Mouse (Mus musculus) G1E (cell line): ENCODE measurements around the gene Kcnc2. TPM values are rescaled to one million over a fixed set of nuclear protein-coding genes. Genes with fewer than 3 reads are reported as not detected.

ENCODE experiments used
- ATAC-seq: 2 replicates; pipeline ENCODE4 v1.8.0; 2016; ENCODE audit warnings: mild to moderate bottlenecking; ENCODE audit not compliant: insufficient number of reproducible peaks, poor library complexity, low FRiP score, severe bottlenecking; ENCODE audit errors: extremely low read depth
- DNase-seq: peaks from one replicate; pipeline ENCODE4 v3.0.0; 2012; ENCODE audit warnings: low spot score
- H3K27me3 ChIP-seq: 2 replicates; pipeline ENCODE4 v1.6.1; 2012; ENCODE audit warnings: mild to moderate bottlenecking, low read length, inconsistent platforms; ENCODE audit not compliant: insufficient read depth
- H3K36me3 ChIP-seq: replicated peaks from 2 replicates; pipeline ENCODE3; 2012; ENCODE audit warnings: mild to moderate bottlenecking, inconsistent platforms
- H3K4me1 ChIP-seq: 2 replicates; pipeline ENCODE4 v1.6.1; 2012; ENCODE audit warnings: low read depth, low read length, inconsistent platforms, mixed read lengths; ENCODE audit not compliant: insufficient read depth
- H3K4me3 ChIP-seq: 2 replicates; pipeline ENCODE4 v1.5.1; 2012; ENCODE audit warnings: low read depth, mild to moderate bottlenecking, inconsistent platforms, low read length, moderate library complexity, mixed read lengths
- H3K9me3 ChIP-seq: replicated peaks from 2 replicates; pipeline ENCODE4 v1.6.1; 2012; ENCODE audit warnings: inconsistent platforms
- CTCF ChIP-seq: IDR thresholded peaks from 2 replicates; pipeline ENCODE4 v1.5.1; 2012; ENCODE audit warnings: low read depth, low read length, inconsistent platforms, mixed read lengths
- GATA1 ChIP-seq: IDR thresholded peaks from 2 replicates; pipeline ENCODE4 v1.6.1; 2012; ENCODE audit warnings: borderline replicate concordance, low read length, inconsistent platforms, mixed read lengths
- GATA2 ChIP-seq: IDR thresholded peaks from 2 replicates; pipeline ENCODE4 v1.6.1; 2012; ENCODE audit warnings: low read depth, low read length, inconsistent platforms, borderline replicate concordance
- POLR2AphosphoS5 ChIP-seq: IDR thresholded peaks from 2 replicates; pipeline ENCODE4 v1.6.1; 2012; ENCODE audit warnings: low read depth, low read length, inconsistent platforms; ENCODE audit not compliant: insufficient replicate concordance
- TAL1 ChIP-seq: conservative IDR thresholded peaks from 2 replicates; pipeline ENCODE4 v1.6.1; 2012; ENCODE audit warnings: low read depth, low read length, inconsistent platforms, mixed read lengths
- polyA plus RNA-seq: library from polyadenylated mRNA; stranded (reverse); fragments of >175 nt; gene quantifications from 2 replicates; pipeline ENCODE4 v1.2.3, GENCODE M21; 2012
- total RNA-seq, 2 experiments: library from RNA; stranded (forward) in 1 of 2; stranded (reverse) in 1 of 2; fragments of 200-1000 nt in 1 of 2; fragments of >200 nt in 1 of 2; fragmentation: Nextera tagmentation in 1 of 2; gene quantifications; 2 replicates each; pipeline ENCODE4 v1.2.3; 2014 to 2017

Kcnc2 gene
- total and polyA plus RNA-seq, 3 experiments: 0.16 TPM; not detected in 2

GRCm38 (mm10) chr10:112357669-112358362 lies 86.9 kb downstream of the Kcnc2 start:
- no peak for ATAC-seq
- TF ChIP-seq GATA2 (no peak), GATA1 (no peak), CTCF (no peak), TAL1 (no peak)
- no peaks in the 10 kb centered on the region for H3K4me1 ChIP-seq

GRCm38 (mm10) chr10:112358363-112358704 lies 87.4 kb downstream of the Kcnc2 start:
- DNase-seq (no peak), ATAC-seq (no peak)
- TF ChIP-seq CTCF: no peak
- TF ChIP-seq GATA1: no peak
- TF ChIP-seq TAL1: no peak
- no peak for TF ChIP-seq POLR2AphosphoS5
- TF ChIP-seq GATA2: no peak
- no peaks in the 10 kb centered on the region for H3K4me1 ChIP-seq
- no peaks in the 10 kb centered on the region for H3K27me3 ChIP-seq
- no peaks in the 10 kb centered on the region for H3K36me3 ChIP-seq
- no peak overlapping the region for H3K4me3 ChIP-seq
- peaks cover 3% of the 10 kb centered on the region; the same call in 1 of the 2 replicates for H3K9me3 ChIP-seq

More at GRCm38 (mm10) chr10:112357669-112358362, 86.9 kb downstream of the Kcnc2 start:
- Histone ChIP-seq H3K36me3 (no peaks in the 10 kb centered on the region), H3K4me3 (no peak overlapping the region), H3K27me3 (no peaks in the 10 kb centered on the region), H3K9me3 (no peaks in the 10 kb centered on the region)
- no peak for DNase-seq

GRCm38 (mm10) chr10:112360704-112361103 lies 89.8 kb downstream of the Kcnc2 start:
- DNase-seq (no peak), ATAC-seq (no peak)
- Histone ChIP-seq H3K36me3 (no peaks in the 10 kb centered on the region), H3K4me3 (no peak overlapping the region), H3K9me3 (peaks cover 6% of the 10 kb centered on the region; the same call in 1 of the 2 replicates), H3K27me3 (no peaks in the 10 kb centered on the region), H3K4me1 (no peaks in the 10 kb centered on the region)
- no peak for TF ChIP-seq CTCF
- no peak for TF ChIP-seq TAL1
- TF ChIP-seq GATA2: no peak
- no peak for TF ChIP-seq GATA1
- TF ChIP-seq POLR2AphosphoS5: no peak

DNA sequence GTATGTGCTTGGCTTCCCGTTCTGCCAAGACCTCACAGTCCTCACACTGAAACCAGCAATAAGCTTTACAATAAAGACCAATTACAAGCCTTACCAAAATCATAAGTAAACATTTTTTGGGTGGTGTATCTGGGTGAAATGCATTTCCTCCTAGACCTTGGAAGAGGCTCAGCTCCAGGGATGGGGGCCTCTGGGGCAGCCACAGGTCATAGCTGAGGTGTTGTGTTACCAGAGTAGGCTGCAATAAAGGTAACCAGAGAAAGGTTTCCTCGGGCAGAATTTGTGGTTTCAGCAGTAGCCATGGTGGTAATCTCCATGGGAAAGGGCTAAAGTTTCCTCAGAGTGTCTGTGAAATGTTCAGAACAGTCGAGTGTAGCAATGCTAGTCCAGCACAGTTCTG lies 97.4 kb downstream of the Kcnc2 start:
- Histone ChIP-seq H3K4me1 (no peaks in the 10 kb centered on the region), H3K36me3 (no peaks in the 10 kb centered on the region), H3K4me3 (no peak overlapping the region), H3K27me3 (no peaks in the 10 kb centered on the region), H3K9me3 (0 out of 2 replicates have a peak, but pooled peaks cover 3% of the 10 kb centered on the region)
- DNase-seq (no peak), ATAC-seq (no peak)
- TF ChIP-seq CTCF: no peak
- no peak for TF ChIP-seq GATA1
- no peak for TF ChIP-seq POLR2AphosphoS5
- TF ChIP-seq TAL1: no peak
- TF ChIP-seq GATA2: no peak

DNA sequence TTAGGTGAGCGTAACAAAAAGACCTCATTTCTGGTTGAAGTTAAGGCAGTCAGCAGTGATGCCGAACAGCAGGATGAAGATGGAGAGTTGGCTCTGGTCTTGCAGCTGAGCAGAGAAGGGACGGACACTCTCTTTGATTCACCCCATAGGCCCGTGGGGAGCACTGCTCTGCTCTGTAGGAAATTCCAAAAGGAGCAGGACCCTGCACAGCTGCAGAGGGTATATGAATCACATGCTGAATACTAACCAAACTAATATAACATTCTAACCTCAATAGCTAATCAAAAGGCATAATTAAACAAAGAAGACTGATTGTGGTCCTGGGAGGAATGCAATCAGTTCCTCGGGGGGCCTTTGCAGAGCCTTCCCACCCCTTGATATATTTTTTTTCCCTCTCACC lies 106.2 kb downstream of the Kcnc2 start:
- no peaks in the 10 kb centered on the region for H3K36me3 ChIP-seq
- H3K4me3 ChIP-seq: no peak overlapping the region
- no peak for TF ChIP-seq GATA2
- TF ChIP-seq CTCF: no peak
- no peaks in the 10 kb centered on the region for H3K4me1 ChIP-seq
- H3K9me3 ChIP-seq: no peaks in the 10 kb centered on the region
- DNase-seq: no peak
- H3K27me3 ChIP-seq: no peaks in the 10 kb centered on the region
- no peak for ATAC-seq

DNA sequence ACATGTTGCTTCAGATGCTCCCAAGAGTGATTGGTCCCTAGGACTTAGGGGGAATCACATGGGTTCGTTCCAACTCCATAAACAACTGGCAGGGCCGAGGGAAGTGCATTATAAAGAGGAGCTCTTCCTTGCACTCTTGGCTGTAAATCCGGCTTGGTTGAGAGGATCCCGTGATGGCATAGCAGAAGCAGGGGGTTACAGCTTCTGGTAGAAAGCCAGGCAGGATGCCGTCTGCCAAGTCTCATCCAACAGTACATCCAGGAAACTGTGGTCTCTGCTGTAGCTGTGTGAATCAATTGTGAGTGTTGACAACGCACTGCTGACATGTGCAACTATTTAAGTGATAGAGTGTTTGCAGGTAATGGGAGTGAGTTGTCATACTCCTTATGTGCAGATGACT lies 107.5 kb downstream of the Kcnc2 start:
- Histone ChIP-seq H3K36me3 (no peaks in the 10 kb centered on the region), H3K9me3 (no peaks in the 10 kb centered on the region), H3K4me3 (no peak overlapping the region), H3K4me1 (no peaks in the 10 kb centered on the region), H3K27me3 (no peaks in the 10 kb centered on the region)
- TF ChIP-seq GATA2 (no peak), POLR2AphosphoS5 (no peak), GATA1 (no peak), TAL1 (no peak), CTCF (no peak)
- no peak for DNase-seq
- ATAC-seq: no peak

DNA sequence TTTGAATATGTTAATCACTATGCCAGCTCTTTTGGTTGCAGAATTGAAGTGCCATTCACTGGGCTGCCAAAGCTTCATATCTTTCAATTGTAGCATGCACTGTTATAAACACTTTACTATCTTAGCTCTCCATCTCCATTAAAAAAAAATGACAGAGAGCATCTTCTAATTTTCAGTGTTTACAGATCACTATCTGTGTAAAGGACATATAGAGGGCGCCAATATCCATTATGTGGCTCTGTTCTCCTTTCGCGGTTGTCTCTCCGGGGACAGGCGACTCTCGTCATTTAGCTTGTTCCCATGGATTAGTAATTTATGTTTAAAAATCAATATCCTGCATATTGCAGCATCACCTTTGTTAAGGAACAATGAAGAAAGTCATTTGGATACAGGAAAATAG lies 109.7 kb downstream of the Kcnc2 start:
- Histone ChIP-seq H3K9me3 (no peaks in the 10 kb centered on the region), H3K36me3 (no peaks in the 10 kb centered on the region), H3K27me3 (no peaks in the 10 kb centered on the region), H3K4me1 (no peaks in the 10 kb centered on the region), H3K4me3 (no peak overlapping the region)
- DNase-seq (no peak), ATAC-seq (no peak)
- TF ChIP-seq CTCF: no peak
- no peak for TF ChIP-seq GATA2
- TF ChIP-seq TAL1: no peak
- TF ChIP-seq GATA1: no peak
- no peak for TF ChIP-seq POLR2AphosphoS5
